Mouse (Mus musculus) cerebellum, postnatal 10 days (tissue): ENCODE data around the gene Tubb1.

Experiments used
- DNase-seq, 2 experiments: peaks; one replicate each; pipeline ENCODE4 v3.0.0; 2021; ENCODE audit warnings: mixed read lengths in 2 of 2

Tubb1 gene

GRCm38 (mm10) chr2:174444359-174444758 lies 6.1 kb upstream of the Tubb1 start:
- no peak for DNase-seq

- DNase-seq, result no peak
These were observed 5.5 kb upstream of the Tubb1 start for GRCm38 (mm10) chr2:174445018-174445417.

GRCm38 (mm10) chr2:174446492-174446891 lies 4.0 kb upstream of the Tubb1 start:
- no peak for DNase-seq

- no peak for DNase-seq
These were observed 3.6 kb upstream of the Tubb1 start for GRCm38 (mm10) chr2:174446905-174447304.

DNA sequence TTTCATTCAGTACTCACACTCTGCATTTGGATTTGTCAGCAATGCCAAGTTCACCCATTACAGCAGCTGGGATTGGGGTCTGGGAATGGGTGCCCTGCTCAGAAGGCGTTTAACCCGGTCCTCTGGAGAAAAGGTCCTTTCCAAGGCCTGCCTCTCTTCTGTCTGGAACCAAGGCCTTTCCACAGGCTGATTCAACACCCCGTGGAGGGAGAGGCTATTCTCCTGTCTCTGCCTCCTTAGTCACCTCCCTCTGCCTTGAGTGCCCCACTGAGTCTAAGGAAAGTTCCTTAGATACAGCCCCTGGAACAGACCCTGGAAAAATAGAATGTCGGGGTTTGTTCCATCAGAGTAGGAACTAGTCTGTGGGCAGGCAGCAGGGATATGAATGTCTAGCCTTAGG lies 2.1 kb upstream of the Tubb1 start:
- DNase-seq, result no peak

DNA sequence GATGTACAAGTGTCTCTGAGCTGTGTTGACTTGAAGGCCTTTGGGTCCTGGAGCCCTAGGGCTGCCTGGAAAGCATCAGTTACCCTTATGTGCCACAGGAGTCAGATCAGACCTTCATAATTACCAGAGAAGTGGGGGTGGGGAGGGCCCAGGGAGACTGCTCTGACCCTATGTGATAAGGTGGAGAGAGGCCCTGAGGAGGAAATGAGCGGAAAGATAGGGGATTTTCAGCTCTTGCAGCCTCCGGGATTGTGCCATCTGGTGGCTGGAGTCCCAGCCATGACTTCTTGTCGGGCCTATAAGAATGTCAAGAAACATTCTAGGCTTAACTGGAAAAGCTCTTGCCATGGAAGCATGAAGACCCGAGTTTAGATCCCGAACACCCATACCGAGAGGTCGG lies 3.2 kb downstream of the Tubb1 start:
- DNase-seq, result peak; percentile 22 to 23

GRCm38 (mm10) chr2:174459365-174459764 lies 8.9 kb downstream of the Tubb1 start:
- DNase-seq, result no peak

DNA sequence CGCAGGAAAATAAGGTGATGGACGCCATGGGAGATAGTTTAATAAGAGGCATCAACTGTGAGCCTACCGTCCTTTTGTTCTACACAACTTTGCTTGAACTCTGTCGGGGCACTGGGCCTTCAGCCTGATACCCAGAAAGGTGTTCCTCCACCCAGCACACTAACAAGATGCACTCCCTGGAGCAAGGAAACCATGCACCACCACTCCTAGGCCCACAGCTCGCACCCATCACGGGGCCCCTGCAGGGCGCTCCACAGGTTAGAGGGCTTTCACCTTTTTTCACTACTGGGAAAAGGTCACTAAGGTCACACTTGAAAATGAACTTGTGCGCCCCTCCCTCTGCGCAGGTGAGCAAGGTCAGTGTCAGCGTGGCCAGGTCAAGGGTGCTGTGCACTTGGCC lies 12.9 kb downstream of the Tubb1 start:
- no peak for DNase-seq

- peak; percentile 97 to 98 for DNase-seq
These were observed 13.5 kb downstream of the Tubb1 start, which contains the start of gene Atp5e for GRCm38 (mm10) chr2:174463789-174464523. TSS of gene Atp5e (minus strand) at chr2:174464105.

- DNase-seq, result no peak
These were observed 19.8 kb downstream of the Tubb1 start for GRCm38 (mm10) chr2:174470333-174470732.

DNA sequence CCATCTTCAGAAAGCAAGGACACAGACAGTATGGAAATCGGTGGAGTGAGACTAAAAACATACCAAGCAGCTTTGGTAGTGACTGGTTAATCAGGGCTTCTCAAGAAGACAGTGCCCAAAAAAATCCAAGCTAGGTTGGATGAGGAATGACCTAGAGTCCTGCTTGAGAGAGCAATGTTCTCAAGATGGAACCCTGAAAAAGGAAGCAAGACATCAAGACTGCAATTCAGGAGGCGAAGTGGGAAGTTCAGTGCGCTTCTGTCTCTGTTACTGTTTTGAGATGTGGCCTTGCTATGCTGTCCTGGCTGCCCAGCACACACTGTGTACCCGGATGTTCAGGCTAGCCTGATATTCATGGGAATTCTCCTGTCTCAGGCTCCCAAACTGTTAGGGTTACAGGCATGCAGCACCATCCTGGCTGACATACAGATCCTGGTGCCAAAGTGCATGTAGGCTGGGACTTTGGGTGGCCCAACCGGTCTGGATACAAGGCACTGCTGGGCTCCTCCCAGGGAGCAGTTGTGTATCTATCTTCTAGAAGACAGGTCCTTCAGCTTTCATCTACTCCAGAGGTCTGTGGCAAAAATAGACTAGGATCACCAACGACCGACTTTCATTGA lies 20.4 kb downstream of the Tubb1 start:
- no peak for DNase-seq

DNA sequence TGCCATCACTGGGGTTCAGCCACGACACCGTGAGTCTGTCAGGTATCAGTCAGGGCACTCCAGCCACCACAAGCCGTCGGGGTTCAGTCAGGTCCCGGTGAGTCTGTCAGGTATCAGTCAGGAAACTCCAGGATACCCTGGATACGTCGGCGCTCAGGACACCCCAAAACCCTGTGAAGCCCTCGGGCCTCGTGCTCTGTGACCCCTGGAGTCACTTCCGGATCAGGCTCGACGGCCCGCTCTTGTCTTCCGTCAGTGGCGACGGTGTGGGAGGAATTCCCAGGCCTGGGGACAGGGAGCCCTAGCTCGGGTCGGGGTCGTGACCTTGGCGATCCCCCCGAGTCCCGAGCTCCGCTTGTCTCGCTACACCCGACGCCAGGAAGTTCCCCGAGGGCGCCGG lies 21.9 kb downstream of the Tubb1 start:
- no peak for DNase-seq

GRCm38 (mm10) chr2:174472818-174473549 lies 22.5 kb downstream of the Tubb1 start, which contains the start of gene Prelid3b:
TSS of gene Prelid3b (minus strand) at chr2:174473081.
- DNase-seq, result peak; percentile 100

- DNase-seq, result no peak
These were observed 23.0 kb downstream of the Tubb1 start for GRCm38 (mm10) chr2:174473550-174473927.

- no peak for DNase-seq
These were observed 27.2 kb downstream of the Tubb1 start for GRCm38 (mm10) chr2:174477543-174478319.

- no peak for DNase-seq
These were observed 28.3 kb downstream of the Tubb1 start for GRCm38 (mm10) chr2:174478746-174479145.

DNA sequence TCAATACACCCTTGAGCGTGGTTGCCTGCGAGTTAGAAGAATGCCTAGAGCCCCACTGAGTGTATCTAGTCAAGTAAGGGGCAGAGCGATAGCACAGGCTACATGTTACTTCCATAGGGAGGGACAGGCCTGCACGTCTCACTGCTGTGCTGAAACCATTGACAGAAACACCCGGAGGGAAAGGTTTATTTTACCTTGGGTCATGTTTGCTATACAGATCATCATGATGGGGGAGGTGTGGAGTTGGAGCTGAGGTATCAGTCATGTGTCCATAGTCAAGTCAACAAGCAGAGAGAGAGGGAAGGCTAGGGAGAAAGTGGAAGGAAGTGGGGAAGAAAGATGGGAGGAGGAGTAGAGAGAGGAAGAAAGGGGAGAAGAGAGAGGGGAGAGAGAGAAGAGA lies 36.5 kb downstream of the Tubb1 start:
- no peak for DNase-seq

GRCm38 (mm10) chr2:174492858-174493257 lies 42.4 kb downstream of the Tubb1 start:
- no peak for DNase-seq

DNA sequence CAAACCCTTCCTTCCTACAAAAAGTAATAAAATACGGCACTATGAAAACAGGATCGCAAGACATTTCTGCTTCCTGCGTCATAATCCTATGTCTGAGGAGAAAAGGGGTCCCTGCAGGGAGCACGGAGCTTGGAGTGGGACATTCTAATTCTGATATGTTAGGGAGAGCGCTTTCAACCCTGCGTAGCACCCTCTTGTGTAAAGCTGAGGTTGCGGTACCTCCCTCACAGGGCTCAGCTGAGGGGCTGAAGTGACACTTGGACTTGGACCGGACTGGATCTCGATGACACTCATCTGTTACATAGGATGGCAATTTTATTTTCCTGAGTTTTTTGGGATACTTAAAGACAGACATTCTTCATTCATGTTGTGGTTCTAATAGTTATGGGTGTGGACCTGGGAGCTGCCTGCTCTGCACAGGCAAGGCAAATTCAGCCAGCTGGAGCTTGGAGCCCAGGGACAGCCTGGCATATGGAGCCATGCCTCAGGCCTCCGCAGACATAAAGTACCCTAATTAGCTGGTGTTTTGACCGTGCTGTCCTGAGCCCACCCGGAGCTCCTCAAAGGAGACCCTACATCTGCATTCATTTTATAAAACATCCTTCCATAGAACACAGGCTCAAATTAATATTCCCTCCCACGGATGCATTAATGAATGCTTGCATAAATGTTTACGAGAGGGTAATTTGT lies 50.5 kb downstream of the Tubb1 start:
- peak in 1 of 2 experiments; percentile 2 for DNase-seq

DNA sequence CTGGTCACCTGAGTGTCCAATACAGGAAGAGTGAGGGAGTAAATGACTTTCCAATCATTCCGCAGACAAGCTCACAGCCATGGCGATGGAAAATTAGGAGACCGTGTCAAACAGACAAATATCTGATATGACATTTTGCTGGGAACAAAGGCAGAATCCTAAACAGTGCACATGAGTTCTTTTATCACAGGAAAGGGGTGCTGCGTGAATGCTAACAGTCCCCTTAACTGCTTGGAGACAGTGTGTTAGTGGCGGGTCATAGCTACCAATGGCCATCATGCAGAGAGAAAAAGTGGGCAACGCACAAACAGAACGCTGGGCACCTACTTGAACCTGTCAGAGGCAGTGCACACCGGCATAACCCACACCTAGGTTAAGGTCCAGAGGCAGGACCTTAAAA lies 51.0 kb downstream of the Tubb1 start:
- DNase-seq, result no peak

- DNase-seq, result no peak
These were observed 51.8 kb downstream of the Tubb1 start for GRCm38 (mm10) chr2:174502321-174502720.

DNA sequence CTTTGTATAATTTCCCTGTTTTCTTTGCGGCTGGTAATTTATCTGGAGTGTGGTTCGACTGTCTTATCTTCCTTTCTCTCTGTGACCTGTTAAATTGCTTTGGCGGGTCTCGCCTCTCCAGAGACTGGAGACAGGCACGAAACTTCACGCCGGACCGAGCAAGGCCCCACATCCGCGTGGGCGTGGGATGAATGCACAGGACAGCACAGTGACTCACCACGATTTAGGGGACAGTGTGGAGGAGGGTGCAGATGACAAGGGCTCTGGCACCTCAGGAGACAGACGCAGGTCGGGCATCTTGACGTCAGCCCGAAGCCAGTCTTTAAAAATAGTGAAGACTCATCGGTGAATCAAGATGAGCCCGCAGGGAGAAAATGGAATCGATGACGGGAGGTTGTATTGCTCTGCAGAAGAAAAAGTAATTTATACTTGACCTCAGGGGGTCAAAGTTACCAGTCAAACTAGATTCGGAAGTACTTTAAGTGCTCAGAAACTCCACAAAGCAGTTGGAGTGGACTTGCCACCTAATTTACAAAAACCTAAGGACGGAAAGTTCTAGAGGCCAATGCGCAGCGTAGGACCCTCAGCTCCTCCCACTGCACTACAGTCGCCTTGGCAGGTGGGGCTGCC lies 52.5 kb downstream of the Tubb1 start:
- no peak for DNase-seq
